Mouse (Mus musculus): ENCODE data around the gene Dcun1d1.

Dcun1d1 gene

GRCm38 (mm10) chr3:35937345-35937744 lies at the start of gene Dcun1d1:
Gene Dcun1d1 (minus strand): TSS chr3:35937445.
- DNase-seq = no peak

GRCm38 (mm10) chr3:35986266-35986665 lies 49.0 kb upstream of the Dcun1d1 start:
- DNase-seq = no peak

GRCm38 (mm10) chr3:35973551-35973950 lies 36.3 kb upstream of the Dcun1d1 start:
- DNase-seq = peak; percentile 30

GRCm38 (mm10) chr3:35972985-35973384 lies 35.7 kb upstream of the Dcun1d1 start:
- peak; percentile 20 for DNase-seq

- no peak for DNase-seq
These were observed 33.9 kb upstream of the Dcun1d1 start for GRCm38 (mm10) chr3:35971149-35971548.

GRCm38 (mm10) chr3:35970441-35970840 lies 33.2 kb upstream of the Dcun1d1 start:
- peak; percentile 31 for DNase-seq

GRCm38 (mm10) chr3:35967366-35967921 lies 30.2 kb upstream of the Dcun1d1 start:
- no peak for DNase-seq

- no peak for DNase-seq
These were observed 29.2 kb upstream of the Dcun1d1 start for GRCm38 (mm10) chr3:35966493-35966892.

GRCm38 (mm10) chr3:35964928-35965327 lies 27.7 kb upstream of the Dcun1d1 start:
- no peak for DNase-seq

- DNase-seq = no peak
These were observed 26.7 kb upstream of the Dcun1d1 start for GRCm38 (mm10) chr3:35963921-35964320.

- no peak for DNase-seq
These were observed 26.2 kb upstream of the Dcun1d1 start for GRCm38 (mm10) chr3:35963401-35963800.

GRCm38 (mm10) chr3:35962967-35963366 lies 25.7 kb upstream of the Dcun1d1 start:
- no peak for DNase-seq

GRCm38 (mm10) chr3:35957230-35957629 lies 20.0 kb upstream of the Dcun1d1 start:
- DNase-seq = no peak

GRCm38 (mm10) chr3:35954901-35955575 lies 17.8 kb upstream of the Dcun1d1 start:
- DNase-seq = no peak

- DNase-seq = no peak
These were observed 16.6 kb upstream of the Dcun1d1 start for GRCm38 (mm10) chr3:35953816-35954215.

GRCm38 (mm10) chr3:35953184-35953583 lies 15.9 kb upstream of the Dcun1d1 start:
- DNase-seq = no peak

- DNase-seq = no peak
These were observed 11.0 kb upstream of the Dcun1d1 start for GRCm38 (mm10) chr3:35948197-35948596.

- no peak for DNase-seq
These were observed 3.4 kb upstream of the Dcun1d1 start for GRCm38 (mm10) chr3:35940520-35941135.

- DNase-seq = no peak
These were observed 2.8 kb upstream of the Dcun1d1 start for GRCm38 (mm10) chr3:35940047-35940446.

GRCm38 (mm10) chr3:35933405-35933777 lies 3.9 kb downstream of the Dcun1d1 start:
- peak; percentile 26 for DNase-seq

GRCm38 (mm10) chr3:35932735-35933404 lies 4.4 kb downstream of the Dcun1d1 start:
- DNase-seq = peak; percentile 90

- DNase-seq = peak; percentile 71
These were observed 5.1 kb downstream of the Dcun1d1 start for GRCm38 (mm10) chr3:35931896-35932727.

GRCm38 (mm10) chr3:35931359-35931758 lies 5.9 kb downstream of the Dcun1d1 start:
- no peak for DNase-seq

Measured in kidney, postnatal 14 days (tissue).